Mouse (Mus musculus) spleen, adult 10 weeks (tissue): ENCODE measurements around the gene Ubqln3. TPM values are rescaled to one million over a fixed set of nuclear protein-coding genes. Genes with fewer than 3 reads are reported as not detected.

ENCODE experiments used
- polyA plus RNA-seq: library from polyadenylated mRNA; stranded (reverse); fragments of 350-450 nt; fragmentation: Illumina TruSeq; extraction: RNeasy Lipid Tissue Mini Kit (QIAGEN cat#74804); gene quantifications from one replicate; pipeline ENCODE4 v1.2.3, GENCODE M21; 2015; ENCODE audit warnings: low replicate concordance; ENCODE audit not compliant: insufficient read depth

Gene Ubqln3
- not detected for polyA plus RNA-seq

DNA sequence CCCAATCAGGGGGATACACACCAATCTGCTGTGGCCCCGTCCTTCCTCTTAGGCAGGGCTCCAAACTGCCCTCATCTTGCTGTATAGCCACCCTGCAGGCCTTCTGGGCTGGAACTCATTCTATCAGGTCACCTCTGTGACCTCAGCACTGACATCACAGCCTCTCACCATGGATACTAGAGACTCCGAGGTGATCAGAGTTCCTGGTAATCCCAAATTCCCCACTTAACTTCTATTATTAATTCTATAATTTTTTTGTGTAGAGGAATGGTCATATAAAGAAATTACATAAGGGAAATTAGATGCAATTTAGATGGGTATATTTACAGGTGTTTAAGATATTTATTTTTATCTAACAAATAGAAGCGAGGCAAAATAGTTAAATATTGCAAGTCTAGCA lies at the start of gene Ubqln3:
Gene Ubqln3 (minus strand): TSS at position 101 of the 400 bp plus-strand sequence.

DNA sequence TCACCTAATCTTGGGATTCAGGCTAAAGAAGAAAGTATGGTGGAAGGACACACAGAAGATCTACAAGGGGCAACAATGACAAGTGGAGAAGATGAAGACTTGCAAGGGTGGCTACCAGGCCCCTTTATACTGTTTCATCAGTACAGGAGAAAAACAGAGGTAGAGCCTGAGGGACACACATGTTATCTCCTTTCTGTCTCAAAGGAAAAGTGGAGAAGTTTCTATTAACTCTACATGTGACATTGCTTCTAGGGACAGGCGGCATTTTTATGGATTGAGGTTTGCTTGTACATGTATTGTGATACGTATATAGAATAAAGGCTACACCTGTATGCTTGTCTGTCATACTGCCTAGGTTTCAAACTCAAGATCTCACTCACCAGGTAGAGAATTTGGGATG lies 40.2 kb upstream of the Ubqln3 start, which contains the start of gene Olfr648:
Gene Olfr648 (minus strand): TSS at position 101 of the 400 bp plus-strand sequence.

DNA sequence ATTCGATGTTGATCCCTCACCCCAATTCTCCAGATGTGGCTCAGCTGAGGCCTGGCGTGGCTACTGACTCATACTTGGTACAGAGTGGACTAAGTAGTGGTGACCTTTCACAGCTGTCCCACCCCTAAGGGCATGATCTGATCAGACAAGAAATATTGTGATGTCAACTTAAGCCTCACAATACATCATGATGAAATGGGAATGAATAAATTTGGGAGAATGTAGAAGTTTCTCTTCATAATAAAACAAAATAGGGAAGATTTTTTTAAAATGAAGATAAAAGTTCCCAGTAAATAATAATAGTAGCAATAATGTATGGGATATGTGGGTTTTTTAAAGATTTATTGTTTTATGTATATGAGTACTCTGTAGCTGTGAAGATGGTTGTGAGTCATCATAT lies 7.4 kb upstream of the Ubqln3 start, which contains the start of gene Ubqlnl:
Gene Ubqlnl (minus strand): TSS at position 101 of the 400 bp plus-strand sequence.

DNA sequence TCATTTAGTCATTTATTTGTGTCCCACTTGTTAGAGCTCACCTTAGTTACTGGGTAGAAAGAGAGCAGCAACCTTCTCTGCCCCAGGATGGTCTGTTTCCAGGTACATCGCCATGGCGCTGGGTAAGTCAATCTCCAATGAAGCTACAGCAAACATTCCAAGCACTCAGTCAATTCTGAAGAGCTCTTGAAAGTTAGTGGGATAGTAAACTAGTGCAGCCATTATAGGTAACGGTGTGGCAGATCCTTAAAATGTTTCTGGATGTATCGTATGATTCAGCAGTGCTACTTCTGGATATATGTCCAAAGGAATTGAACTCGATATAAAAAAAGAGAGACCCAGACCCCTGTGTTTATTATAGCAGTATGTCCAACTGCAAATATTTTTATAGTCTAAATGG lies 5.8 kb downstream of the Ubqln3 start, which contains the start of gene Olfr643:
Gene Olfr643 (minus strand): TSS at position 101 of the 400 bp plus-strand sequence.

DNA sequence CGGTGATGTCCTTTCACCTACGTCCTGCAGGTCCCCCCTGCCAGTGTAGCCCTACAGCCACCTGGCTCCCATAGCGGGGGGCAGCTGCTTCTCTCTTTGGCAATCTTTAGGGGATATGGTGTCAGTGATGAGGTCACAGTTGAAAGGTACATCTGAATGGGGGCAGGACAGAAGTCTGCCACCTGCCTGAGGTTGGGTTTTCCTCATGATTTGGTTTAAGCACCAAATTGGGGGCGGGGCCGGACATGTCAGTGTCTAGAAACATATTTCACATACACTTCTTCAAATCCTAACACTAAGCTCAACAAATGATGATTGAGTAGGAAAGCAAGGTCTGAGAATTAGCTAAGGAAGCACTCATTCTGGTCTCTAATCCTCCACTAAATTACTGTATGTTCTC lies 13.4 kb downstream of the Ubqln3 start, which contains the start of gene Ubqln5:
Gene Ubqln5 (minus strand): TSS at position 101 of the 400 bp plus-strand sequence.

DNA sequence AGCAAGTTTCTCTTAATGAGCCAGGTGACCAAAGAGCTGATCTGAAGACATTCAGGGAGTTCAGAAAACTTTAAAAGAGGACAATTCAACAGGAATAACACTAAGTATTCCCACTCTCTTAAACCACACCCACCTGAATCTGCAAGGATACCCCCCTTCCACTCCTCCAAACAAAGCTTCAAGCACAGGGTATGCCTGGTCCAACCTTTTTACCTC lies 38.4 kb downstream of the Ubqln3 start, which contains the start of gene Olfr646:
Gene Olfr646 (plus strand): TSS at position 117 of the 216 bp plus-strand sequence.

Other genes starting within 250 kb of the Ubqln3 start
- gene Olfr64, start 248.8 kb downstream of the Ubqln3 start, polyA plus RNA-seq = not detected
- not detected for gene Olfr65, start 239.8 kb downstream of the Ubqln3 start, polyA plus RNA-seq
- gene Olfr631, start 214.5 kb downstream of the Ubqln3 start, polyA plus RNA-seq = not detected
- not detected for gene Olfr632, start 208.9 kb downstream of the Ubqln3 start, polyA plus RNA-seq
- not detected for gene Olfr633, start 198.8 kb downstream of the Ubqln3 start, polyA plus RNA-seq
- gene Olfr635, start 172.1 kb downstream of the Ubqln3 start, polyA plus RNA-seq = not detected
- gene Olfr638, start 144.5 kb downstream of the Ubqln3 start, polyA plus RNA-seq = not detected
- not detected for gene Olfr639, start 126.0 kb downstream of the Ubqln3 start, polyA plus RNA-seq
- gene Olfr640, start 117.7 kb downstream of the Ubqln3 start, polyA plus RNA-seq = not detected
- gene Olfr641, start 107.8 kb downstream of the Ubqln3 start, polyA plus RNA-seq = not detected
- not detected for gene Olfr642, start 90.6 kb downstream of the Ubqln3 start, polyA plus RNA-seq
- gene 4930516K23Rik, start 81.8 kb downstream of the Ubqln3 start, polyA plus RNA-seq = not detected
- not detected for gene Olfr644, start 71.4 kb downstream of the Ubqln3 start, polyA plus RNA-seq
- gene Olfr645, start 57.8 kb downstream of the Ubqln3 start, polyA plus RNA-seq = not detected
- not detected for gene Olfr646, start 38.4 kb downstream of the Ubqln3 start, polyA plus RNA-seq
- gene Ubqln5, start 13.5 kb downstream of the Ubqln3 start, polyA plus RNA-seq = not detected
- gene Olfr643, start 5.9 kb downstream of the Ubqln3 start, polyA plus RNA-seq = not detected
- gene Ubqlnl, start 7.3 kb upstream of the Ubqln3 start, polyA plus RNA-seq = not detected
- gene Olfm5, start 21.6 kb upstream of the Ubqln3 start, polyA plus RNA-seq = not detected
- gene Olfr648, start 40.1 kb upstream of the Ubqln3 start, polyA plus RNA-seq = 0.15 TPM
- gene Olfr649, start 52.7 kb upstream of the Ubqln3 start, polyA plus RNA-seq = not detected
- gene Trim6, start 75.5 kb upstream of the Ubqln3 start, polyA plus RNA-seq = 1.7 TPM
- gene Trim34a, start 101.2 kb upstream of the Ubqln3 start, polyA plus RNA-seq = 157 TPM
- 69.3 TPM for gene Trim5, start 144.8 kb upstream of the Ubqln3 start, polyA plus RNA-seq
- 305 TPM for gene Trim12a, start 172.2 kb upstream of the Ubqln3 start, polyA plus RNA-seq
- 4.3 TPM for gene Trim34b, start 186.2 kb upstream of the Ubqln3 start, polyA plus RNA-seq
- 101 TPM for gene Trim12c, start 210.1 kb upstream of the Ubqln3 start, polyA plus RNA-seq
- 84.2 TPM for gene Trim30b, start 226.6 kb upstream of the Ubqln3 start, polyA plus RNA-seq